Mouse (Mus musculus) adrenal gland, adult (tissue): ENCODE measurements at regions not wholly inside any gene's neighbourhood (a gene's known extent, or its start where the extent isn't known, plus 50 kb on each side); places are given as distances from the start of the nearest gene placed in this dataset.

Experiments
- DNase-seq, 2 experiments: peaks; one replicate each; pipeline ENCODE4 v3.0.0; 2022 to 2023; ENCODE audit warnings: low spot score in 1 of 2; ENCODE audit not compliant: inconsistent age in 2 of 2

GRCm38 (mm10) chr6:145677475-145678325 lies 62.1 kb downstream of the Tuba3b start:
- peak; percentile 49 to 82 for DNase-seq

- DNase-seq = no peak
These were observed 64.0 kb downstream of the Tuba3b start for GRCm38 (mm10) chr6:145679516-145679915.

GRCm38 (mm10) chr6:145687073-145687472 lies 59.5 kb upstream of the Rassf8 start:
- DNase-seq = peak; percentile 24 to 60

- DNase-seq = no peak
These were observed 54.9 kb upstream of the Rassf8 start for GRCm38 (mm10) chr6:145691680-145692079.

GRCm38 (mm10) chr6:145694817-145695216 lies 51.7 kb upstream of the Rassf8 start:
- peak in 1 of 2 experiments; percentile 52 for DNase-seq
